Mouse (Mus musculus) mammary gland, adult 2 months (tissue): ENCODE data around the gene Rpl36al. TPM values are rescaled to one million over a fixed set of nuclear protein-coding genes. Genes with fewer than 3 reads are reported as not detected.

Experiments used
- polyA plus RNA-seq: library from polyadenylated mRNA; depleted of rRNA; stranded (reverse); fragments of >200 nt; gene quantifications from 2 replicates; pipeline ENCODE4 v1.2.3, GENCODE M21; 2012; ENCODE audit warnings: low replicate concordance; rRNA removed

Rpl36al gene
- polyA plus RNA-seq = 59.4 and 77.1 TPM in 2 replicates

GRCm38 (mm10) chr12:69183583-69184308 lies at the start of gene Rpl36al, which contains the start of gene Mgat2:
Gene Rpl36al, minus strand, starts transcription at chr12:69184083.
Gene Mgat2, plus strand, starts transcription at chr12:69184157.

GRCm38 (mm10) chr12:69227776-69228466 lies 44.0 kb upstream of the Rpl36al start, which contains the start of gene Pole2:
Gene Pole2, minus strand, starts transcription at chr12:69228195.

GRCm38 (mm10) chr12:69204052-69204833 lies 20.4 kb upstream of the Rpl36al start, which contains the start of gene Gm49384:
Gene Gm49384, minus strand, starts transcription at chr12:69204267.

GRCm38 (mm10) chr12:69198164-69198535 lies 14.3 kb upstream of the Rpl36al start, which contains the start of gene Dnaaf2:
Gene Dnaaf2, minus strand, starts transcription at chr12:69198429.

GRCm38 (mm10) chr12:69196444-69197377 lies 12.8 kb upstream of the Rpl36al start, which contains the start of gene Gm49383:
Gene Gm49383, minus strand, starts transcription at chr12:69197104.

GRCm38 (mm10) chr12:69168461-69169106 lies 15.3 kb downstream of the Rpl36al start, which contains the start of gene Lrr1:
Gene Lrr1, plus strand, starts transcription at chr12:69168814.

GRCm38 (mm10) chr12:69158765-69159577 lies 24.9 kb downstream of the Rpl36al start, which contains the start of gene Rps29:
Gene Rps29, minus strand, starts transcription at chr12:69159186.

Other genes starting within 250 kb of the Rpl36al start
- 1,350 and 1,796 TPM in 2 replicates for gene Rps29, start 24.9 kb downstream of the Rpl36al start, polyA plus RNA-seq
- 0.11 and 1.0 TPM in 2 replicates for gene Lrr1, start 15.3 kb downstream of the Rpl36al start, polyA plus RNA-seq
- gene Mgat2, start 74 bp upstream of the Rpl36al start, polyA plus RNA-seq = 14.8 and 22.5 TPM in 2 replicates
- gene Gm49383, start 13.0 kb upstream of the Rpl36al start, polyA plus RNA-seq = 2.9 and 3.3 TPM in 2 replicates
- gene Dnaaf2, start 14.3 kb upstream of the Rpl36al start, polyA plus RNA-seq = 0.93 and 0.97 TPM in 2 replicates
- 0.16 TPM in 1 of 2 replicates, not detected in the other for gene Gm49384, start 20.2 kb upstream of the Rpl36al start, polyA plus RNA-seq
- gene Pole2, start 44.1 kb upstream of the Rpl36al start, polyA plus RNA-seq = 2.3 and 5.6 TPM in 2 replicates
- gene Klhdc1, start 57.1 kb upstream of the Rpl36al start, polyA plus RNA-seq = 1.5 and 4.8 TPM in 2 replicates
- gene Klhdc2, start 112.6 kb upstream of the Rpl36al start, polyA plus RNA-seq = 35.6 and 52.1 TPM in 2 replicates
- 2.2 and 6.0 TPM in 2 replicates for gene Nemf, start 173.1 kb upstream of the Rpl36al start, polyA plus RNA-seq
- 69.2 and 273 TPM in 2 replicates for gene Arf6, start 188.1 kb upstream of the Rpl36al start, polyA plus RNA-seq
- gene Gm9887, start 188.4 kb upstream of the Rpl36al start, polyA plus RNA-seq = 1.3 and 6.8 TPM in 2 replicates